Mouse (Mus musculus) layer of hippocampus, adult 8-10 months (tissue): ENCODE data around the gene Pum2. TPM values are rescaled to one million over a fixed set of nuclear protein-coding genes. Genes with fewer than 3 reads are reported as not detected.
"Not testable (repeated sequence)": the region's sequence is repeated elsewhere in the genome, so short reads cannot be mapped to it uniquely, and the experiment has no call there.

ENCODE experiments used
- DNase-seq, 2 experiments: peaks; one replicate each; pipeline ENCODE4 v3.0.0; 2022; ENCODE audit warnings: low spot score in 2 of 2
- total RNA-seq, 4 experiments: library from RNA; stranded (reverse); gene quantifications; 2 replicates each; pipeline ENCODE4 v1.2.4; 2022

The Pum2 gene
- 100 to 1,000 TPM; 170 to 200 (median 188) TPM for total RNA-seq

DNA sequence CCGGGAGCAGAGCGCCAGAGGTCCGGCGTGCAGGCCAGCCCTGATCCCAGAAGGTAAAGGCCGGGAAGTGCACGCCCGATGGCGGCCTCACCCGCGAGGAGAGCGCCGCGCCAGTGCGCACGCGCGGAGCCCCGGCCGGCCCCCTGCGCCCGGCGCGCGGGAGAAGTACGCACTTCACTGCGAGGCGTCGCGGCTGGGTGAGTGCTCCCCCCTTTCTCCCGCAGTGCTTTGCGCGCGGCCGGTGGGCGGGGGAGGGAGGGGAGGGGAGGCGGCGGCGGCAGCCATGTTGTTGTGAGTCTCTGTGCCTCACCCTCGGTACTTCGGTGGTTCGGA is at the start of gene Pum2:
Gene Pum2 (plus strand): TSS at position 161 of the 333 bp plus-strand sequence.
- peak; percentile 83 to 87 for DNase-seq

DNA sequence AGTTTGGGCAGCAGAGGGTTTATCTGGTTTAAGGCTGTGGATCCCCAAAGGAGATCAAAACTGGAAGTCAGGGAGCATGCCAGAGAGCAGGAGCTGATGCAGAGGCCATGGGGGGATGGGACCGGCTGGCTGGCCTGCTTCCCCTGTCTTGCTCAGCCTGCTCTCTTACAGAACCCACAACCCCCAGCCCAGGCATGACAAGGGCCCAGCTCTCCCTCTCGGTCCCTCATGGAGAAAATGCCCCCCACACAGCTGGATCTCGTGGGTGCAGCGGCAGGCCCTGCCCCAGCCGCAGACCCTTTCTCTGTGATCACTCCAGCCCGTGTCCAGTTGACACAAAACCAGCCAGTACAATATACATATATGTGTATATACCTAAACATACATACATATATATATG is 44.4 kb upstream of the Pum2 start:
- DNase-seq, result no peak

DNA sequence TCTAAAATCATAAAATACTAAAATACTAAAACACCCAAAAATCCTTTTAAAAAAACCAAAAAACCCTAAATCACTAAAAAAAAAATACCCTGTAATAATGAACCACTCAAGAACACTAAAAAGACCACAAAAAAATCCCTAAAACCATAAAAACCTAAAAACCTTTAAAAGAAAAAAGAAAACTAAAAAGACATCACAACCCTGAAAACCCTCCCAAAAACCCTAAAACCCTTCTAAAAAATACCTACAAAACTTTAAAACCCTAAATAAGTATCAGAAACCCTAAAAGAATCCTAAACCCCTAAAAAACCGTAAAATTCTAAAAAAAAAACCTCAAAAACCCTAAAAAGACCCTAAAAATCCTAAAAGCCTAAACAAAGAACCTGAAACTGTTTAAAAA is 42.2 kb upstream of the Pum2 start:
- DNase-seq, result no peak

DNA sequence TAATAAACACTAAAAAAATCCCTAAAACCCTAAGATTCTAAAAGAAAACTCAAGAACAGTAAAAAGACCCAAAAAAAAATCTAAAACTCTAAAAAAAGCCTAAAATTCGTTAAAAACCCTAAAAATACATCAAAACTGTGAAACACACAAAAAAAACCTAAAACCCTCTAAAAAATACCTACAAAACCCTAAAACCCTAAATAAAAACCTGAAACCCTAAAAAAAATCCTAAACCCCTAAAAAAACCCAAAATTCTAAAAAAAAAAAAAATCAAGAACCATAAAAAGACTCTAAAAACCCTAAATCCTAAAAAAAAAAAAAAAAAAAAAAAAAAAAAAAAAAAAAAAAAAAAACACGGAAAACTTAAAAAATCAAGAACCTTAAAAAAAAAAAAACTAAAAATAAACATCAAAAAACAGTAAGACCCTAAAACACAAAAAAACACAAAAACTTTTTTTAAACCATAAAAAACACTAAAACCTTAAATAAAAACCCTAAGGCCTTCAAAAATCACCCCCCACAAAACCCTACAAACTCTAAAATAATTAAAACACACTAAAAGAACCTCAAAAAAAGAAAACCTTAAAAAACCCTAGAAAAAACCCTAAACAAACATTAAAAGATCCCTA is 41.1 kb upstream of the Pum2 start:
- no peak for DNase-seq

DNA sequence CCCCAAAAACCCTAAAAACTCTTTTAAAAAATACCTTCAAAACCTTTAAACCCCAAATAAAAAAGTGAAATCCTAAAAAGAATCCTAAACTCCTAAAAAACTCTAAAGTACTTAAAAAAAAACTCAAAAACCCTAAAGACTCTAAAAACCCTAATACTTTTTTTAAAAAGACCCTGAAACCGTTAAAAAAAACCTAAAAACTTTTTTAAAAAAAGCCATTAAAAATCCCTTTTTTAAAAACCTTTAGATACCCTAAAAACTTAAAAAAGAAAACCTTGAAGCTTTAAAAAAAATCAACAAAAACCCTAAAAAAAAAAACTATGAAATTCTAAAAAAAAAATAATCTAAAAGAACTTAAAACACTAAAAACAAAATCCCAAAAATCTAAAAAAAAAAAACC is 39.6 kb upstream of the Pum2 start:
- DNase-seq, result no peak

DNA sequence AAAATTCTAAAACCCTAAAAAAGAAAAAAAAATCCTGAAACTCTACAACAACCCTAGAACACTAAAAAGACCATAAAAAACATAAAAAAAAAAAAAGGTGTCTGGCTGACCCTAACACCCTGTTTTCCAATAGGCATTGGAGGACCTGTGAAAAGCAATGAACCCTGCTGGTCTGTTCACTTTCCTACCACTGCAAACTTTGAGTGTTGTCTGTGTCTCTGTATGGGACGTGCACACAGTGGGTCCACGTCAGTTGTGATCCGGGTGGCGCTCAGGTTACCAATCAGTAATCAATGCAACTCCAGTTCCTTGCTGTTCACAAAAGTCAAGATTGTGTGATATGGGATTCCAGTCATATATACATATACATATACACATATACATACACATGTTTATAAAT is 38.4 kb upstream of the Pum2 start:
- DNase-seq, result no peak

DNA sequence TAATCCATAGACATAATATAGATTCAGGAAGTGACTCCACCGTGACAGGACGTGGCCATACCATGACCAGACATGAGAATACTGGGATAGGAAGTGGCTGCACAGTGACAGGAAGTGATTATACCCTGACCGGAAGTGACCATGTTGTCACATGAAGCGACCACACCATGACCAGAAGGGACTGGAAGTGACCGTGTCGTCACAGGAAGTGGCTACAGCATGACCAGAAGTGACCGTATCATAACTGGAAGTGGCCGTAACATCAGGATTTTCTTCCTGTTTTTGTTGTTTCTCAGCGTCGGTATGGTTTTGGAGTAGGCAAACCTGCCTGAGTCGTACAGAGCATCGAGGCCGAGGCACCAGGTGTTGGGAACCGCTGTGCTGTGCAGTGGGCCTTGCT is 37.0 kb upstream of the Pum2 start:
- no peak for DNase-seq

DNA sequence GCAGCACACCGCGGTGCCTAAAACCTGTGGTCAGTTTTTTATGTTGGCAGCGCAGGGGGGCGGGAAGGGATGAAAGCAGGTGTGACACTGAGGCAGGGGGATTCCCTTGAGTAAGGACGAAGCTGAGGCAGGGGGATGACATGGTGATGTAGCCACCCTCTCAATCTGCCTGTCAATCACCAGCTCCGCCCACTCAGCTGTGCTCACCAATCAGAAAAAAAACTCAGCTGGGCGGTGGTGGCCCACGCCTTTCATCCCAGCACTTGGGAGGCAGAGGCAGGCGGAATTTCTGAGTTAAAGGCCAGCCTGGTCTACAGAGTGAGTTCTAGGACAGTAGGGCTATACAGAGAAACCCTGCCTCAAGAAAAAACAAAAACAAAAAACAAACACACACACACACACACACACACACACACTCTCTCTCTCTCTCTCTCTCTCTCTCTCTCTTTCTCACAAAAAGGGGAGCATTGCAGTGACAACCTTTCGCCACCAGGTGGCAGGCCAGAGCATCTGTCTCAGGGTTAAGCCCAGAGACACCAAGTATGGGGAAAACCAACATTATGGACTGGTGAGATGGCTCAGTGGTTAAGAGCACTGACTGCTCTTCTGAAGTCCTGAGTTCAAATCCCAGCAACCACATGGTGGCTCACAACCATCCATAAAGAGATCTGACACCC is 35.4 kb upstream of the Pum2 start:
- peak; percentile 51 to 65 for DNase-seq

DNA sequence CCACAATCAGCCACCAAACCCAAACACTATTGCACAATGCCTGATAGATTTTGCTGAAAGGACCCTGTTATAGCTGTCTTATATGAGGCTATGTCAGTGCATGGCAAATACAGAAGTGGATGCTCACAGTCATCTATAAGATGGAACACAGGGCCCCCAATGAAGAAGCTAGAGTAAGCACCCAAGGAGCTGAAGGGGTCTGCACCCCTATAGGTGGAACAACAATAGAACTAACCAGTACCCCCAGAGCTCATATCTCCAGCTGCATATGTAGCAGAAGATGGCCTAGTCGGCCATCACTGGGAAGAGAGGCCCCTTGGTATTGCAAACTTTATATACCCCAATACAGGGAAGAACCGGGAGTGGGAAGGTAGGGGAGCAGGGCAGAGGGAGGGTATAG is 33.7 kb upstream of the Pum2 start:
- not testable (repeated sequence) for DNase-seq

DNA sequence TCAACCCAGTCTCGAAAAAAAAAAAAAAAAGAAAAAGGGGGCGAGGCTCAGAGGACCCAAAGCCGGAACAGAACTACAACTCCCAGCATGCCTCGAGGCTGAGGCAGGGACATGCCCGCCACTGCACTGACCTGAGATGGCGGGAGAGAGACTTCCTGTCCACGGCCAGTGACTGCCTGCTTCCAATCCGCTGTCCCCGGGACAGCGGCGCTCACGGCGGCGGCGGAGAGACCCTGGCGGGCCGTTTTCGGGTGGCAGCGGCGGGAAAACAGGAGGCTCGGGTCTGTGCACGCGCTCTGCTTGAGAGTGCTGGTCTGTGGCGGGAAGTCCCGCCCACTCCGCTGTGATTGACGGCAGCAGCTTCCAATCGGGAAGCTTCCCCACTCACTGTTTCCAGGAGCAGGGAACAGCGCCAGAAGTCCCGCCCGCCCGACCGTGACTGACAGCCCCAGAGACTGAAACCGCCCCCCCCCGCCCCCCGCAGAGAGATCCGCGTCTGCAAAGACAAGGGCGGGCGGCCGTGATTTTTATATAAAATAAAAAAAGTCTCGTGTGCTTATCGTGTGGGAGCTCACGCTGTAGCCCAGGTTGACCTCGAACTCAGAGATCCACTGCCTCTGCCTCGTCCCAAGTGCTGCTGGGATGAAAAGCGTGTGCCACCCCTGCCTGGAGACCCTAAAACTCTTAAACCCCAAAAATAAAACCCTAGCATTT is 33.1 kb upstream of the Pum2 start:
- DNase-seq, result peak; percentile 96 to 99

DNA sequence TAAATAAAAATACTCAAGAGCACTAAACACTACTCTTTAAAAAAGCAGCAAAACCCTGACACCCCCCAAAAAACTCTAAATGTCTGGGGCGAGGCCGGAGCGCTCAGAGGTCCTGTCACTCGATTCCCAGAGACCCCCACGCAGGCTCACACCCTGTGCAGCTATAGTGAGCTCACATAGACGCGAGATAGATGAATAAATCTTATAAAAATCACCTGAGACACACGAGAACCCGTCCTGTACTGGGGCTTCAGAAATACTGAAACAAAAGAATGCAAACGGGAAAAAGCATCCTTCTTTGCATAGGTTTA is 32.6 kb upstream of the Pum2 start:
- DNase-seq, result no peak

DNA sequence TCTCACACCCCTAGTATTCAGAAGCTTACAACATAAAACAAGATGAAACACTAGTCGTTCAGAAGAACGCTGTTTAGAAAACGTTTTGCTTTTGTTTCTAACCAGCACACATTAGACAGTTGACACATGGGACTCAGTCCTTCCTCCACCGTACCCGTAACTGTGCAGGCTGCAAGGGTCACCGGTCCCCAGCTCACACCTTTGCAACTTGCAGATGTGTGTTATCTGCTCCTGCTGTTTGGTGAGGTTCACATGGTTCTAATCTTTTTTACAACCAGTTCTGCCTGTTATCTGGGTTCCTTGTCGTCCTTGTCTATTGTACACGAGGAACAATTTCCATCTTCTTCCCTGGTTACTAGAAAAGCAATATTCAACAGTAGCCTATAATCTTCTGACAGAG is 25.7 kb upstream of the Pum2 start:
- not testable (repeated sequence) for DNase-seq

DNA sequence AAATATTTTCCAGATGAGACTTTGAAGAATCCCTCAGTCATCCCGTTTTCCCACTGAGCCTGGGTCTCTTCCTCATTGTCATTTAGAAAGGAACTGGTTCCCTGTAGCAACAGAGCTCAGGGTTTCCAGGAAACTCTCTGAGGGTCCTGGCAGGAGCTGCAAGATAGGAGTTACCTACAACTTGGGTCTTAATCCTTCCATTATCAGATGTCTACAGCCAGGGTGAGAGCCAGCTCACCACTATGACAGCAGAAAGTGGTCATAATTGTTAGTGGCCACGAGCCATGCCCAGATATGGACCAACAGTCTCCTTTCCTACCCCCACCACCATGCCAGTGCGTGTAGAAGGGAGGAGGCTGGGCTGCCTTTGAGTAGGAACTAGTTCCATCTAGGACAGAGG is 23.9 kb upstream of the Pum2 start:
- not testable (repeated sequence) for DNase-seq

DNA sequence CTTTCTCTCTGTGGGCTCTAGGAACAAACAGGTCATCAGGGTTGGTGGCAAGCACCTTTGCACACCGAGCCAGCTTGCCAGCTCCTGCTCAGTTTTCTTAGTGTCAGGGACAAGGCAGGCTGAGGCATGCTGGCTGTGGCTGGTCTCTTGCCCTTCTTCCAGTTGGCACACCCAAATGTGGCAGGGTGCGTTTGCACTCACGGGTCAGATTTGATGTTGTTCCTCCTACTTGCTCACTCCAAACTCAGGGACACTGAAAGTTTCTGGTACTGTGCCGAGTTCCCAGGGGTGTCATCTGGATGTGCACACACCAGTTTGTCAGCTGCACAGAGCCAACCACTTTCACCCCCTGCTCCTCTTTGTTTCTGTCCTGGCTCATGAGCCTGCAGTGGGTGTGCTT is 17.3 kb upstream of the Pum2 start:
- DNase-seq, result no peak

DNA sequence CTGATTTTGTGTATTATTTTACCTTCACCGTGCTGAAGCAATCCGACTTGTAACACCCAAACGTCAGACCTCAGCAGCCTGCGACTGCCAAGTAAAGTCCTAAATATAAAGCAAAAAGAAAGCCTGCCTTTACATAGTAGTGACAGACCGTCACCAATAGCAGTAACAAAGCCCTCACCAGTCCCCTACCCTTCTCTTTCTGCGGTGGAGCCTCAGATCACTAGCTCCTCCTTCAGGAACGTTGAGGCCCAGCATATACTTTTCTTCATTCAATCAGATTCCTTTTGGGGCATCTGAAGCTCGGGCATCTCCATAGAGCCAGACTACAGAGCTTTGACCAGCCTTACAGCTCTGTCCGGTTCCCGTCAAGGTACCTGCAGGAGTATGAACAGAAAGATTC is 16.8 kb upstream of the Pum2 start:
- no peak for DNase-seq

DNA sequence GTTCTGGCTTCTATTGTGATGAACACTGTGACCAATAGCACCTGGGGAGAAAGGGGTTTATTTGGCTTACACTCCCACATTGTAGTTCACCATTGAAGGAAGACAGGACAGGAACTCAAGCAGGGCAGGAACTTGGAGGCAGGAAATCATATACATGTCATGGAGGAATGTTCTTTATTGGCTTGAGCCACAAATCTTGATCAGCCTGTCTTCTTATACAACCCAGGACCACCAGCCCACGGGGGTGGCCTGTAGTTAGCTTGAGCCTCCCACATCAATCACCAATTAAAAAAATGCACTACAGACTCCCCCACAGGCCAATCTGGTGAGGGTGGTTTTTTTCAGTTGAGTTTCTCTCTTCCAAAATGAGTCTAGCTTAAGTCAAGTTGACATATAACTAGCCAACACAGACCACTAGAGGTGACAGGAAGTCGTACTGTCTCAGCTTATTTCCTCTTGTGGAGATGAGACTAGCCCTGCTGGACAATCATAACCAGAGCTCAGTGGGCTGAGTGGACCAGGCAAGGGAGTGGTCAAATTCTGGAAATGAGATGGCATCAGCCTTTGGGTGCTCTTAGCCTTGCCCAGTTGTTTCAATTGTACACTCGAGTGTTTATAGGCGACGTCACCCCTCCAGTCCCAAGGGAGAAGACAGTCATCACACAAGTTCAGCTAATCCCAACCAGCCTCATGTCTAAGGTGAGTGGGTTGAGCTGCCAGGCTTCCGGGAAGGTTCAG is 16.1 kb upstream of the Pum2 start:
- no peak for DNase-seq

DNA sequence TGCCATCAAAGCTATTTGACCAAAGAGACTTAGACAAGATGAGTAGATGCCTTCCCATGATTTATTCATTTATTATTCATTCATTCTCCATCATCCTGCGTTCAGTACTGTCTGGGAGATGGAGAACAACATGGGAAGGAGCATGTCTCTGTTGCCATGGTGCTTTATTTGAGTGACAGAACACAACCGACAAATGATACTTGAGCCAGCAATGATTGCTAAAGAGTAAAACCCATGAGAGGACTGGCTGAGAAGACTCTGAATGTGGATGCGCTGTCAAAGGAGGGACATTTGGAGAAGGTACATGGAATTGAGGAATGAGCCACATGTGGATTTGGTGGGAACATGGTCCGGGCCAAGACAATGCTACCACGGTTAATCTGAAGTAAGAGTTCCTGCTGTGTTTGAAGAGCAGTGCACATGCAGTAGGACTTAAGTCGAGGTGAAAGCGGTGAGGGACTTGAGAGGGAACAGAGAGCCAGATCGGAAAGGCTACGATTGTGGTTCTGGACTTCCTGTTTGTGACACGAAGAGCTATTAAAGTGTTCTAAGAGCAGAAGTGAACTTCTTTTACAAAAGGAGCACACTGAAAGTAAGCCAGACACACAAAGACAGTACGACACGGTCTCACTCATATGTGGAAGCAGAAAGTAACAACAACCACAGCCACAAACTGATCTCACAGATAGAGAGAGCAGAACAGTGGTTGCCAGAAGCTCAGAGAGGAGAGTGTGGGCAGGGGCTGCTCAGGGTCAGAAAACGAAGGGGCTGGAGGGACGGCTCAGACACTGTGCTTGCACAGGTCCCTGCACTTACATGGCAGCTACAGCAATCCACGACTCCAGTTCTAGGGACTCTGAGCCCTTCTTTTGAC is 14.3 kb upstream of the Pum2 start:
- DNase-seq, result no peak

DNA sequence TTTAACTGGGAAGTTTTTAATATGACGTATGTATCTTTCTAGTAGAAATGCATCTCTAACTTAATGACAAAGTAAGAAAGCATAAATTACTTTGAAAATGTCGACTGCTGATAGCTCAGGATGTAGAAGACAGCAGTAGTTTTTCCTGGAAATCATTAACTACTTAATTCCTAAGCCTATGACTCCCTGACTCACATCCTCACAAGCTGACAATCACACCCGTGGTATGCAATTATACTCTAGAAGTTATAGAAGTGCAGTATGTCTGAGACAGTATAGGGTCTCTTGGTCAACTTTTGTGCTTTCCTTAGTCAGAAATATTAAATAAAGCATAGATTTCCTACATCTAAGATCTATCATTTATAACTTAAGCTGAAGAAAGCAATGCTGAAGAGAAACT is 12.2 kb upstream of the Pum2 start:
- DNase-seq, result no peak

DNA sequence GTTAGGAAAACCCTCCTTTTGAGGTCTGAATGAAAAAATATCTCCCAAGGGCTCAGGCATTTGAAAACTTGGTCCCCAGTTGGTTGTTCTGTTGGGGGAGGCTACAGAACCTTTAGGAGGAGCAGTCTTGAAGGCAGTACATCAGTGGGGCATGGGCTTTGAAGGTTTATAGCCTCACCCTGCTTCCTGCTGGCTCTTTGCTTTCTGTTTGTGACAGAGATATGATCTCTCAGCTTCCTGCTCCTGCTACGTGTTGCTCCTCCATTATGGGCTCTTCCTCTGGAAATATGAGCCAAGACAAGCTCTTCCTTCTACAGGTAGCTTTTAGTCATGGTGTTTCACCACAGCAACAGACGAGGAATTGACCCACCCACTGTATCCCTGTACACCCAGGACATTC is 11.8 kb upstream of the Pum2 start:
- DNase-seq, result no peak

DNA sequence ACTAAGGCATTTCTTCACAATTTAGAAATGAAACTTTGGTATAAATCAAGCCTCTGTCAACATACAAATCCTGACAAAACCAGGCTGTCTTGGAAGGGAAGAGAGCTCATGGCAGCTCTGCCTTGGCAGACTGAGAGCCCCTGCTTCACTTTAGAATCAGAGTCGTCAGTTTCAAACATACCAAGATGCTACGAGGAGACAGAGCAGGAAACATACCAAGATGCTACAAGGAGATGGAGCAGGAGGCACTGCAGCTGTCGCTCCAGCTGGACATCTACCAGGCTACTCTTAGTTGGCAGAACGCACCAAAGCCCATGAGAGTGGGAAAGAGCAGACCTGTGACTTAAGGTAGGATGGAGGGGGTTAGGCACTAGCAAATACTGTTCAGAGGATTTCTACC is 11.2 kb upstream of the Pum2 start:
- DNase-seq, result no peak

DNA sequence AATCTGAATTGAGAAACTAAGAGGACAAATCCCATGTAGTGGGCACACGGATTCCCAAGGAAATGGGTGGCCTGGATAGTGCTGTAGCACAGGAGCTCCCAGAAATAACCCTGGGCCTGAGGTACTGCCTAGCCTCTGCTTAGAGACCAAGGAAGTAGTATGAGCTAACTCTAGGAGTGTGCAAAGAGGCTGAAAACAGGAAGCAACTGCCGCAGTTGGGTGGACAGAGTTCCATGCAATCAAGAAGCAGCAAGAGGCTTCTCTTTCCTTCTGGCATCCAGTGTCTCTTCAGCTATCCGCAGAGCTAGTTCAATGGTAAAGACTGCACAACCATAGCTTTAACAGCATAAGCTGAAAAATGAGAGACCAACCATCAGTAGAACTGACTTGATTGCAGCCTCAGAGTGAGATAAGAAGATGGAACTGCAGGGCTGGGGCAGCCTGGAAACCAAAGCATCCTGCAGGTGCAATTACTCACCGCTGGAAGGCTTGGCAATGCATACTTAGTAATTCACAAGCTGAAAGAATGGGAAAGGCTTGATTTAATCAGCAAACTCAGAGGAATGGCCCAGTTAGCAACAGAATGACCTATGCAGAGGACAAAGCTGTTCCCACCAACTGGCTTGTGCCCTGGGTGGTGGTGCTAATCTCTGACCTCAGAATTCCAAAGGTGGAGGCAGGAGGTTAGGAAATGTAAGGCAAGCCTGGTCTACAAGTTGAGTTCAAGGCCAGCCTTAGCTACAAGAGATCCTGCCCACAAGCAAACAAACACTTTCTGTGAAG is 6.3 kb upstream of the Pum2 start:
- DNase-seq, result no peak
